Mouse (Mus musculus) forebrain, embryonic 10.5 days (tissue): Measurements from ENCODE around the gene Nras. TPM values are rescaled to one million over a fixed set of nuclear protein-coding genes. Genes with fewer than 3 reads are reported as not detected.

ENCODE experiments used
- DNase-seq: peaks from one replicate; pipeline ENCODE4 v3.0.0-alpha.2; 2017; ENCODE audit warnings: low spot score; ENCODE audit errors: extremely low spot score
- H3K27ac ChIP-seq: fragments of 300-500 bp; sonication (generic); 2 replicates; pipeline ENCODE4 v1.5.1; 2016; ENCODE audit warnings: mild to moderate bottlenecking
- H3K27me3 ChIP-seq: fragments of 300-500 bp; sonication (generic); 2 replicates; pipeline ENCODE4 v1.6.1; 2016; ENCODE audit warnings: mild to moderate bottlenecking; ENCODE audit not compliant: poor library complexity, severe bottlenecking
- H3K36me3 ChIP-seq: fragments of 300-500 bp; sonication (generic); replicated peaks from 2 replicates; pipeline ENCODE4 v1.6.1; 2016; ENCODE audit warnings: mild to moderate bottlenecking, moderate library complexity
- H3K4me1 ChIP-seq: fragments of 300-500 bp; sonication (generic); 2 replicates; pipeline ENCODE4 v1.6.1; 2016
- H3K4me3 ChIP-seq: fragments of 300-500 bp; sonication (generic); 2 replicates; pipeline ENCODE4 v1.5.1; 2016; ENCODE audit warnings: mild to moderate bottlenecking, moderate library complexity
- H3K9me3 ChIP-seq: fragments of 300-500 bp; sonication (generic); 2 replicates; pipeline ENCODE4 v1.6.1; 2016; ENCODE audit warnings: mild to moderate bottlenecking, moderate library complexity
- WGBS: fragments of 180-500 bp; shearing (Covaris S2); methylation state at CpG from one replicate; pipeline ENCODE4 v1.1.7; 2016; 5-methylcytosine and 5-hydroxymethylcytosine counted together
- polyA plus RNA-seq: library from polyadenylated mRNA; unstranded; fragments of >200 nt; fragmentation: Nextera tagmentation; extraction: Ambion mirVana; gene quantifications from 2 replicates; pipeline ENCODE4 v1.2.1, GENCODE M21; 2016

Nras gene
- polyA plus RNA-seq, 1 experiment from 2014 or later: 162 TPM

GRCm38 (mm10) chr3:103073771-103074170 is 15.7 kb downstream of the Nras start, which contains the start of gene Ampd1:
Ampd1 (plus strand) TSS chr3:103074014.
- Histone ChIP-seq H3K27ac (no peak within 1 kb of the TSS), H3K4me1 (no peaks in the 10 kb centered on the region), H3K9me3 (no peaks in the 10 kb centered on the region), H3K4me3 (no peak within 1 kb of the TSS), H3K27me3 (no peaks in the 10 kb centered on the region), H3K36me3 (peaks cover 19% of the 10 kb centered on the region)
- WGBS: 82% methylated on average over 5 of the region's 5 CpGs
- DNase-seq: no peak

GRCm38 (mm10) chr3:103075871-103076270 is 17.8 kb downstream of the Nras start:
- Histone ChIP-seq H3K27me3 (no peaks in the 10 kb centered on the region), H3K9me3 (no peaks in the 10 kb centered on the region), H3K4me3 (no peak overlapping the region), H3K27ac (no peak overlapping the region), H3K36me3 (peaks cover 4% of the 10 kb centered on the region; the same call in 1 of the 2 replicates), H3K4me1 (no peaks in the 10 kb centered on the region)
- WGBS: 91% methylated on average over 9 of the region's 9 CpGs
- DNase-seq: no peak

- Histone ChIP-seq H3K9me3 (no peaks in the 10 kb centered on the region), H3K4me3 (no peak overlapping the region), H3K36me3 (0 out of 2 replicates have a peak, but pooled peaks cover under 1% of the 10 kb centered on the region), H3K27ac (no peak overlapping the region), H3K27me3 (no peaks in the 10 kb centered on the region), H3K4me1 (no peaks in the 10 kb centered on the region)
- no peak for DNase-seq
- 92% methylated on average over 9 of the region's 9 CpGs for WGBS
These were observed 18.4 kb downstream of the Nras start for GRCm38 (mm10) chr3:103076476-103076875.

DNA sequence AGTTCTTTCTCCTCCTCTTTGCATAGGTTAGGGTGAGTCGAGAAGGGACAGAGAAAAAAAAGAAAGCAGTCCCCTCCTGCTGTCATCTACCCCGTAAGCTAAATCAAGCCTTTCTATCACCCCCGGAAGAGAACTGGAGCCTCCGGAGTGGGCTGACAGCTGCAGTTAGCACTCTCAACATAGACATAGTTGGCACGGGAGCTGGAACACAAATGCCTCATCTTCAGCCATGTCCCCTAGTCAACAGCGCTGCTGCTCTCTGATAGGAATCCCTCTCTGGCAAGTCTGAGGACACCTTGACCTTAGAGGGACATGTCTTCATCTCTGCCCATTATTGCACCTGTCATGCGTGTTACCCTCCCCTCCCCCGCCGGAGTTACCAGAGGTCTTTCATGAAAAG is 21.2 kb downstream of the Nras start:
- DNase-seq: no peak
- no peak overlapping the region for H3K27ac ChIP-seq
- no peaks in the 10 kb centered on the region for H3K27me3 ChIP-seq
- 86% methylated on average over 9 of the region's 9 CpGs for WGBS
- no peak overlapping the region for H3K4me3 ChIP-seq
- H3K36me3 ChIP-seq: no peaks in the 10 kb centered on the region
- no peaks in the 10 kb centered on the region for H3K4me1 ChIP-seq
- no peaks in the 10 kb centered on the region for H3K9me3 ChIP-seq

DNA sequence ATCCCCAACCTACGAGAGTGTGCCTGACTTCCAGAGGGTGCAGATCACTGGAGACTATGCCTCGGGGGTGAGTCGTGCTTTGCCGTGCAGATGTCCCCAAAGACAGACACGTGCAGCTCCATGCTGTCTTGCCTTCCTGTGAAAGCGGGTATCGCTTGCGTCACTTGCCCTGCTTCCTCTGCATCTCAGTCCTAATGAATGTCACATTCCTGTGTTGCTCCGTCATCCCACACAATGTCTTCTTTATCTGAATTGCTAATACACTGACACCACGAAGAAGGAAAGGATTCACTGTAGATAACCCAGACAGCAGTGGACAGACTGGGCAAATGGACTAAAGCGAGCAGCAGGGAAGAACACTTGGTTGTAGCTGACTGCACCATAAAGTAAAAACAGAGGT is 23.0 kb downstream of the Nras start:
- 70% methylated on average over 11 of the region's 11 CpGs for WGBS
- no peaks in the 10 kb centered on the region for H3K9me3 ChIP-seq
- H3K27ac ChIP-seq: no peak overlapping the region
- H3K27me3 ChIP-seq: no peaks in the 10 kb centered on the region
- H3K4me3 ChIP-seq: no peak overlapping the region
- H3K4me1 ChIP-seq: no peaks in the 10 kb centered on the region
- no peak for DNase-seq
- no peaks in the 10 kb centered on the region for H3K36me3 ChIP-seq

- H3K4me1 ChIP-seq: no peaks in the 10 kb centered on the region
- no peak overlapping the region for H3K27ac ChIP-seq
- no peaks in the 10 kb centered on the region for H3K36me3 ChIP-seq
- H3K4me3 ChIP-seq: no peak overlapping the region
- 91% methylated on average over 17 of the region's 17 CpGs for WGBS
- DNase-seq: no peak
- H3K27me3 ChIP-seq: no peaks in the 10 kb centered on the region
- no peaks in the 10 kb centered on the region for H3K9me3 ChIP-seq
These were observed 23.9 kb downstream of the Nras start for GRCm38 (mm10) chr3:103081861-103082453.

- H3K27me3 ChIP-seq: no peaks in the 10 kb centered on the region
- no peak overlapping the region for H3K4me3 ChIP-seq
- DNase-seq: no peak
- H3K9me3 ChIP-seq: no peaks in the 10 kb centered on the region
- H3K4me1 ChIP-seq: no peaks in the 10 kb centered on the region
- H3K36me3 ChIP-seq: no peaks in the 10 kb centered on the region
- H3K27ac ChIP-seq: no peak overlapping the region
- 90% methylated on average over 5 of the region's 5 CpGs for WGBS
These were observed 24.7 kb downstream of the Nras start for GRCm38 (mm10) chr3:103082761-103083160.

- WGBS: 84% methylated on average over 3 of the region's 3 CpGs
- Histone ChIP-seq H3K9me3 (no peaks in the 10 kb centered on the region), H3K4me1 (no peaks in the 10 kb centered on the region), H3K27ac (no peak overlapping the region), H3K36me3 (no peaks in the 10 kb centered on the region), H3K27me3 (no peaks in the 10 kb centered on the region), H3K4me3 (no peak overlapping the region)
- no peak for DNase-seq
These were observed 27.9 kb downstream of the Nras start for GRCm38 (mm10) chr3:103085986-103086385.

DNA sequence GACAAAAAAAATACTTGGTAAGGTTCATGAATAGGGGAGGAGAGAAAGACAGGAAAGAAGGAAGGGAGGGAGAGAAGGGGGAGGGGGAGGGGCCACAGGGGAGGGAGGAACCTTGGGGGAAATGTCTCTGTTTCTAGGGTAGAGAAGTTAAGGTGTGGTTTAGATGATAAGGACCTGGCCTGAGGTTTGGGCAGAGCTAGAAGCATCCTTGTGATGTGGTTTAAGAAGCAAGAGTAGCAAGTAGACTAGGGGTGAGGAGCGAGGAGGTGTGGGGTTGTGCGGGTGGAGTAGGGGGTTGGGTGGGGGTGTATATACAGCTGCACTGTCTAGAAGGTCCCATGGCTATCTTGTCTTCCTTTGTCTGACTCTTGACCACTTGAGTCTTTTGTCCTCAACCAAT is 33.7 kb downstream of the Nras start:
- Histone ChIP-seq H3K27ac (no peak overlapping the region), H3K27me3 (no peaks in the 10 kb centered on the region), H3K36me3 (no peaks in the 10 kb centered on the region), H3K4me3 (no peak overlapping the region), H3K9me3 (no peaks in the 10 kb centered on the region), H3K4me1 (no peaks in the 10 kb centered on the region)
- WGBS: 97% methylated on average over 2 of the region's 2 CpGs
- no peak for DNase-seq

GRCm38 (mm10) chr3:103098662-103099061 is 40.6 kb downstream of the Nras start:
- no peak for DNase-seq
- 81% methylated on average over 23 of the region's 23 CpGs for WGBS

DNA sequence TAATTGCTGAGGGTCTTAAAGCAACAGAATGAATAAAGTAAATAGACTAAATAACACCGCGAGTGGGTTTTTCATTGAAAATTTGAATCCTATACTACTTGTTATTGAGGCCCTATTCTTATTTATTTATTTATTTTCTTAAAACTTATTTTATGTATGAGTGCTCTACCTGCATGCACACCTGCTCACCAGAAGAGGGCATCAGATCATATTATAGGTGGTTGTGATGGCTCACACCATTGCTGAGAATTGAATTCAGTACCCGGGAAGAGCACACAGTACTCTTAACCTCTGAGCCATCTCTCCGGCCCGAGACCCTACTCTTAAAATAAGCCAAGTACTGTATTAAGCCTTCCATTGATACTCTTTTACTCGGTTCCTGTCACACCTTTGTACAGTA is 41.6 kb downstream of the Nras start:
- Histone ChIP-seq H3K27ac (no peak overlapping the region), H3K9me3 (no peaks in the 10 kb centered on the region), H3K36me3 (no peaks in the 10 kb centered on the region), H3K4me1 (peaks cover 13% of the 10 kb centered on the region), H3K27me3 (peaks cover 42% of the 10 kb centered on the region), H3K4me3 (no peak overlapping the region)
- DNase-seq: no peak
- 86% methylated on average over 6 of the region's 6 CpGs for WGBS

More at GRCm38 (mm10) chr3:103098662-103099061, 40.6 kb downstream of the Nras start:
- no peak overlapping the region for H3K4me3 ChIP-seq
- H3K36me3 ChIP-seq: no peaks in the 10 kb centered on the region
- peaks cover 32% of the 10 kb centered on the region for H3K27me3 ChIP-seq
- H3K4me1 ChIP-seq: peaks cover 13% of the 10 kb centered on the region
- no peak overlapping the region for H3K27ac ChIP-seq
- no peaks in the 10 kb centered on the region for H3K9me3 ChIP-seq

- 82% methylated on average over 2 of the region's 2 CpGs for WGBS
These were observed 42.6 kb downstream of the Nras start for GRCm38 (mm10) chr3:103100735-103101134.

GRCm38 (mm10) chr3:103101194-103101593 is 43.1 kb downstream of the Nras start:
- no peak overlapping the region for H3K27ac ChIP-seq
- peaks cover 13% of the 10 kb centered on the region for H3K4me1 ChIP-seq
- no peak for DNase-seq
- H3K4me3 ChIP-seq: no peak overlapping the region
- peaks cover 46% of the 10 kb centered on the region for H3K27me3 ChIP-seq
- WGBS: 72% methylated on average over 5 of the region's 5 CpGs
- no peaks in the 10 kb centered on the region for H3K36me3 ChIP-seq
- no peaks in the 10 kb centered on the region for H3K9me3 ChIP-seq

More at GRCm38 (mm10) chr3:103100735-103101134, 42.6 kb downstream of the Nras start:
- no peaks in the 10 kb centered on the region for H3K9me3 ChIP-seq
- H3K27me3 ChIP-seq: peaks cover 46% of the 10 kb centered on the region
- H3K4me3 ChIP-seq: no peak overlapping the region
- no peaks in the 10 kb centered on the region for H3K36me3 ChIP-seq
- H3K27ac ChIP-seq: no peak overlapping the region
- DNase-seq: no peak
- H3K4me1 ChIP-seq: peaks cover 13% of the 10 kb centered on the region
